Mouse (Mus musculus) olfactory bulb, adult 2 months (tissue): ENCODE results near the gene Dhx16.

Source experiments
- CTCF ChIP-seq: fragments of 200-500 bp; IDR thresholded peaks from 2 replicates; pipeline ENCODE4 v1.5.1; 2012; ENCODE audit warnings: low read depth, mild to moderate bottlenecking, low read length, moderate library complexity; ENCODE audit not compliant: insufficient read depth
- POLR2A ChIP-seq: fragments of 200-500 bp; IDR thresholded peaks from 2 replicates; pipeline ENCODE4 v1.6.1; 2012; ENCODE audit warnings: mild to moderate bottlenecking, low read depth, low read length, moderate library complexity; ENCODE audit not compliant: insufficient read depth

DNA sequence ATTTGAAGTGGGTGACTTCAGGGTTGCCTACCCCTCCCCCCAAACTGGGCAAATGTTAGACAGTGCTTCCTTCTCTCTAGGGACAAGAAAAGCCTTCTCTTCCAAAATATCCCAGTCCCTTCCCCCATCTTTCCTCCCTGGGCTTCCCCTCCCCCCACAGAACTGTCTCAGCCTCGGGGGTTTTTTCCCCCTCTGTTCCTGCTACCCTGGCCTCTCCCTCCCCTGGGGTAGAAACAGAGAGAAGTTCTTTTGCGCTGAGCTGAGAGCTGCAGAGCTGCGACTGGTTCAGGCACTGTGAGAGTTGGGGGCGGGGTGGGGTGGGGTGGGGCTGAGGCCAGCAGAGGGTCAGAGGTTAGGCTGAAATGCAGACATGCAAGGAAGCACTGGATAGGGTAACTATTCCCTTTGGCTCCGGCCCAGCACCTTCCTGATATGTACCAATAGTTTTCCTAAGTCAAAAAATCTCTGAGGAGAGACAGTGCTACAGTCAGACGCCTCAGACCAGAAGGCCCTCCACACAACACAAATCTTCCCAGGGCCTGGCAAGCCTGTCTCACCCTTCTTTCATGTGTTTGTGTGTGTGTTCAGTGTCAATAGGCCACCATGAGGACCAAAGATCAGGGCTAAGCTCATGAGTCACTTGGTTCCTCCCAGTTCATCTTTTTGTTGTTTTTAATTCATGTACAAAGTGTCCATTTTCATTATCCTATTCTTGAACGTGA, 10.1 kb upstream of the Dhx16 start:
- TF ChIP-seq CTCF (no peak), POLR2A (no peak)
